7 mouse cellular contexts compared by ENCODE assay signal in the genomic region with DNA sequence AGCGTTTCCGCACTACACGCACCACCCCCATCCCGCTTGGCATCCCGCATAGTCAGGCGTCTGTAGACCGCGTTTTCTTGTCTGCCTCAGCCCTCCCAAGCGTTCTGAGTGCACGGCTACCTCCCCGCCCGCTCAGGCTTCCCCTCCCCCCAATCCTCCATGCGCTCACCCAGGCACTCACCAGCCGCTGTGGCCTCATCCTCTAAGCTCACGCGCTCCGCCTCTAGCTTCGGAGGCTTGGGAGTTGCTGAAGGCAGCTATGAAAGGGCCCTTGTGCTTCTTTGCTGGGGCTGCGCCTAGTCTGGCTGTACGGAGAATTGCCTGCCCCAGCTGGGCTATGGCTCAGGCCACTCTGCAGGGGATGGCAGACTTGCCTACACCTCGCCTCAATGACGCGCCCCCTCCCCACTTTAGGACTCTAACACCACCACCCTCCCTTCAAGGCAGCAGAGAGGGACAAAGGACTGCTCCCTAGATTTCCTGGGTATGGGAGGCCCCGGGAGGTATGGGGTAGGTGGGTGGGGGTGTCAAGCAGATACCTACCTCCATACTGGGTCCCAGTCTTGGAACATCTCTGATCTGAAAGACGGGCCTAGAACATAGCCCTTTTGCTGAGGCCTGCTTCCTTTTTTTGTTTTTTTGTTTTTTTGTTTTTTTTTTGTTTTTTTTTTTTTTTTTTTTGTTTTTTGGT. TPM values are rescaled to one million over a fixed set of nuclear protein-coding genes. Genes with fewer than 3 reads are reported as not detected.
DNase-seq lines count a peak whose midpoint lies in the region; ATAC-seq lines count a peak whose summit lies in the region.

No protein-coding gene starts in this region.

- H3K27ac ChIP-seq in forebrain, embryonic 15.5 days (replicated peaks) = peak overlapping the region; percentile 94
- H3K27ac ChIP-seq in intestine, embryonic 14.5 days (ENCODE audit: low read depth) = peak overlapping the region; percentile 77
- H3K27ac ChIP-seq in midbrain, embryonic 10.5 days (replicated peaks) = peak overlapping the region; percentile 90

- peak; percentile 91 for ATAC-seq in forebrain, embryonic 15.5 days (replicated peaks)
- peak; percentile 73 for ATAC-seq in intestine, embryonic 14.5 days (replicated peaks; ENCODE audit: low FRiP score, low TSS enrichment, low read depth)

- H3K4me2 ChIP-seq in forebrain, embryonic 15.5 days (replicated peaks) = peak overlapping the region; percentile 60
- peak overlapping the region; percentile 46 for H3K4me2 ChIP-seq in intestine, embryonic 14.5 days (ENCODE audit: low read length)

- peaks cover under 1% of the 10 kb centered on the region; the same call in 1 of the 2 replicates for H3K36me3 ChIP-seq in forebrain, embryonic 15.5 days
- H3K36me3 ChIP-seq in intestine, embryonic 14.5 days (ENCODE audit: control insufficient read depth, insufficient read depth, low read length) = 0 out of 2 replicates have a peak, but pooled peaks cover 5% of the 10 kb centered on the region
- H3K36me3 ChIP-seq in midbrain, embryonic 10.5 days = peaks cover 9% of the 10 kb centered on the region

- DNase-seq in ZHBTc4 (ENCODE audit: low read depth, low spot score) = peak; percentile 81
- DNase-seq in cerebellum, adult 18-20 months = peak; percentile 68 to 72
- peak; percentile 83 for DNase-seq in intestine, embryonic 14.5 days (ENCODE audit: low spot score)
- peak; percentile 82 to 88 for DNase-seq in left cerebral cortex, postnatal 10 days (ENCODE audit: extremely low spot score in 1 of 2, low spot score in 2 of 2)
- peak; percentile 78 for DNase-seq in midbrain, embryonic 10.5 days (ENCODE audit: low spot score)
- peak; percentile 73 for DNase-seq in testis, postnatal 14 days (ENCODE audit: low spot score)

- H3K4me1 ChIP-seq in forebrain, embryonic 15.5 days = peaks cover 15% of the 10 kb centered on the region
- H3K4me1 ChIP-seq in intestine, embryonic 14.5 days (replicated peaks; ENCODE audit: control insufficient read depth, insufficient read depth, low read length) = peaks cover 13% of the 10 kb centered on the region; the same call in 1 of the 2 replicates
- peaks cover 19% of the 10 kb centered on the region for H3K4me1 ChIP-seq in midbrain, embryonic 10.5 days

- intact Hi-C loops in left cerebral cortex, postnatal 10 days (cut with DNase I) = no loop called here

- H3K27me3 ChIP-seq in forebrain, embryonic 15.5 days = no peaks in the 10 kb centered on the region
- H3K27me3 ChIP-seq in intestine, embryonic 14.5 days (replicated peaks; ENCODE audit: control insufficient read depth, insufficient read depth, low read length) = no peaks in the 10 kb centered on the region
- no peaks in the 10 kb centered on the region for H3K27me3 ChIP-seq in midbrain, embryonic 10.5 days (ENCODE audit: low read depth, poor library complexity, severe bottlenecking)

- peak overlapping the region; percentile 50 for H3K9ac ChIP-seq in forebrain, embryonic 15.5 days (replicated peaks)
- peak overlapping the region; percentile 50 for H3K9ac ChIP-seq in intestine, embryonic 14.5 days (ENCODE audit: low read length)

- peak overlapping the region; percentile 35 for H3K4me3 ChIP-seq in forebrain, embryonic 15.5 days
- peak overlapping the region; percentile 13 for H3K4me3 ChIP-seq in intestine, embryonic 14.5 days (ENCODE audit: low read depth, low read length)
- H3K4me3 ChIP-seq in midbrain, embryonic 10.5 days = peak overlapping the region; percentile 54

- WGBS in forebrain, embryonic 15.5 days = 2% methylated on average over 25 of the region's 25 CpGs
- WGBS in intestine, embryonic 14.5 days = 4% methylated on average over 25 of the region's 25 CpGs
- 4% methylated on average over 25 of the region's 25 CpGs for WGBS in midbrain, embryonic 10.5 days

- H3K9me3 ChIP-seq in forebrain, embryonic 15.5 days = no peaks in the 10 kb centered on the region
- H3K9me3 ChIP-seq in intestine, embryonic 14.5 days (ENCODE audit: control insufficient read depth, low read length) = no peaks in the 10 kb centered on the region
- no peaks in the 10 kb centered on the region for H3K9me3 ChIP-seq in midbrain, embryonic 10.5 days (replicated peaks)

RNA-seq across cellular contexts. Expression of a gene that starts 2.4 kb away (rescaled TPM):
- polyA plus RNA-seq in forebrain, embryonic 15.5 days (2015; fragmentation: Nextera tagmentation; extraction: Ambion mirVana) = 1.8 and 1.9 TPM in 2 replicates
- 1.1 and 1.2 TPM in 2 replicates for polyA plus RNA-seq in intestine, embryonic 14.5 days (2014; fragmentation: Nextera tagmentation; extraction: Ambion mirVana)
- 1 to 10 TPM; 2.6 to 2.8 TPM for total RNA-seq in left cerebral cortex, postnatal 10 days (2021)
- 0.56 and 0.93 TPM in 2 replicates for polyA plus RNA-seq in midbrain, embryonic 10.5 days (2016; fragmentation: Nextera tagmentation; extraction: Ambion mirVana)

RNA-seq across cellular contexts. Expression of a gene that starts 8.3 kb away (rescaled TPM):
- 23.6 and 24.4 TPM in 2 replicates for polyA plus RNA-seq in forebrain, embryonic 15.5 days (2015; fragmentation: Nextera tagmentation; extraction: Ambion mirVana)
- 8.0 and 10.1 TPM in 2 replicates for polyA plus RNA-seq in intestine, embryonic 14.5 days (2014; fragmentation: Nextera tagmentation; extraction: Ambion mirVana)
- total RNA-seq in left cerebral cortex, postnatal 10 days (2021) = 10 to 100 TPM; 52.6 to 54.6 TPM
- polyA plus RNA-seq in midbrain, embryonic 10.5 days (2016; fragmentation: Nextera tagmentation; extraction: Ambion mirVana) = 12.8 and 15.1 TPM in 2 replicates

RNA-seq across cellular contexts. Expression of a gene that starts 14.4 kb away (rescaled TPM):
- polyA plus RNA-seq in forebrain, embryonic 15.5 days (2015; fragmentation: Nextera tagmentation; extraction: Ambion mirVana) = 9.4 and 10.1 TPM in 2 replicates
- 17.9 and 26.6 TPM in 2 replicates for polyA plus RNA-seq in intestine, embryonic 14.5 days (2014; fragmentation: Nextera tagmentation; extraction: Ambion mirVana)
- total RNA-seq in left cerebral cortex, postnatal 10 days (2021) = 10 to 100 TPM; 12.5 to 16.2 TPM
- polyA plus RNA-seq in midbrain, embryonic 10.5 days (2016; fragmentation: Nextera tagmentation; extraction: Ambion mirVana) = 11.0 and 14.9 TPM in 2 replicates

RNA-seq across cellular contexts. Expression of a gene that starts 17.6 kb away (rescaled TPM):
- polyA plus RNA-seq in forebrain, embryonic 15.5 days (2015; fragmentation: Nextera tagmentation; extraction: Ambion mirVana) = 9.9 and 10.9 TPM in 2 replicates
- 13.4 and 15.2 TPM in 2 replicates for polyA plus RNA-seq in intestine, embryonic 14.5 days (2014; fragmentation: Nextera tagmentation; extraction: Ambion mirVana)
- total RNA-seq in left cerebral cortex, postnatal 10 days (2021) = 1 to 10 TPM; 6.7 to 8.2 TPM
- polyA plus RNA-seq in midbrain, embryonic 10.5 days (2016; fragmentation: Nextera tagmentation; extraction: Ambion mirVana) = 11.5 and 13.3 TPM in 2 replicates

RNA-seq across cellular contexts. Expression of a gene that starts 48.2 kb away (rescaled TPM):
- polyA plus RNA-seq in forebrain, embryonic 15.5 days (2015; fragmentation: Nextera tagmentation; extraction: Ambion mirVana) = 24.2 and 24.7 TPM in 2 replicates
- 27.5 and 28.0 TPM in 2 replicates for polyA plus RNA-seq in intestine, embryonic 14.5 days (2014; fragmentation: Nextera tagmentation; extraction: Ambion mirVana)
- total RNA-seq in left cerebral cortex, postnatal 10 days (2021) = 10 to 100 TPM; 36.9 to 38.7 TPM
- polyA plus RNA-seq in midbrain, embryonic 10.5 days (2016; fragmentation: Nextera tagmentation; extraction: Ambion mirVana) = 19.8 and 24.0 TPM in 2 replicates

Comparison
In these comparisons a context has a peak if more than half of its experiments do, and no peak if none do; other contexts are left out.
1. Peak in every context shown above with its lines: DNase-seq, ATAC-seq, H3K4me3 ChIP-seq and H3K27ac ChIP-seq.